Mouse (Mus musculus): ENCODE data around the gene B3gnt2.

GRCm38 (mm10) chr11:22859633-22860334 lies 977 bp downstream of the B3gnt2 start:
- TF ChIP-seq CTCF (IDR thresholded peaks at IDR 0.05; ENCODE audit: borderline replicate concordance, insufficient read depth, low read depth, low read length) (no peak), POLR2A (IDR thresholded peaks at IDR 0.05; ENCODE audit: borderline replicate concordance, insufficient read depth, low read length) (no peak)
